Mouse (Mus musculus) gastrocnemius, adult 8-10 months (tissue): ENCODE data around the gene Slc5a12. TPM values are rescaled to one million over a fixed set of nuclear protein-coding genes. Genes with fewer than 3 reads are reported as not detected.

Experiments
- DNase-seq, 2 experiments: peaks; one replicate each; pipeline ENCODE4 v3.0.0; 2022; ENCODE audit warnings: low spot score in 2 of 2
- total RNA-seq, 4 experiments: library from RNA; stranded (reverse); gene quantifications; 2 replicates each; pipeline ENCODE4 v1.2.4; 2022

The Slc5a12 gene
- not detected for total RNA-seq

- no peak for DNase-seq
Measured at GRCm38 (mm10) chr2:110596932-110597331, at the start of gene Slc5a12. Gene Slc5a12, plus strand, starts transcription at chr2:110597298.

GRCm38 (mm10) chr2:110556098-110556497 lies 41.0 kb upstream of the Slc5a12 start:
- DNase-seq, result no peak

- no peak for DNase-seq
Measured at GRCm38 (mm10) chr2:110562621-110563020, 34.5 kb upstream of the Slc5a12 start.

- DNase-seq, result peak; percentile 11 to 32
Measured at GRCm38 (mm10) chr2:110564673-110565627, 32.1 kb upstream of the Slc5a12 start.

- DNase-seq, result no peak
Measured at GRCm38 (mm10) chr2:110586692-110587091, 10.4 kb upstream of the Slc5a12 start.

- no peak for DNase-seq
Measured at GRCm38 (mm10) chr2:110590007-110590406, 7.1 kb upstream of the Slc5a12 start.

GRCm38 (mm10) chr2:110592276-110592675 lies 4.8 kb upstream of the Slc5a12 start:
- DNase-seq, result no peak

- DNase-seq, result no peak
Measured at GRCm38 (mm10) chr2:110644358-110644757, 47.3 kb downstream of the Slc5a12 start.

GRCm38 (mm10) chr2:110644846-110645245 lies 47.7 kb downstream of the Slc5a12 start:
- DNase-seq, result no peak

GRCm38 (mm10) chr2:110663329-110663728 lies 66.2 kb downstream of the Slc5a12 start:
- DNase-seq, result no peak

GRCm38 (mm10) chr2:110671071-110671624 lies 74.0 kb downstream of the Slc5a12 start:
- DNase-seq, result no peak

Other genes with a start within 250 kb of the Slc5a12 start
- 10 to 100 TPM in 2 of 4 experiments, 1 to 10 TPM in 2; 6.7 to 34.6 (median 9.6) TPM for gene Fibin, start 234.1 kb upstream of the Slc5a12 start, total RNA-seq
- gene Muc15, start 124.0 kb downstream of the Slc5a12 start, total RNA-seq, result not detected